In the genomic region with DNA sequence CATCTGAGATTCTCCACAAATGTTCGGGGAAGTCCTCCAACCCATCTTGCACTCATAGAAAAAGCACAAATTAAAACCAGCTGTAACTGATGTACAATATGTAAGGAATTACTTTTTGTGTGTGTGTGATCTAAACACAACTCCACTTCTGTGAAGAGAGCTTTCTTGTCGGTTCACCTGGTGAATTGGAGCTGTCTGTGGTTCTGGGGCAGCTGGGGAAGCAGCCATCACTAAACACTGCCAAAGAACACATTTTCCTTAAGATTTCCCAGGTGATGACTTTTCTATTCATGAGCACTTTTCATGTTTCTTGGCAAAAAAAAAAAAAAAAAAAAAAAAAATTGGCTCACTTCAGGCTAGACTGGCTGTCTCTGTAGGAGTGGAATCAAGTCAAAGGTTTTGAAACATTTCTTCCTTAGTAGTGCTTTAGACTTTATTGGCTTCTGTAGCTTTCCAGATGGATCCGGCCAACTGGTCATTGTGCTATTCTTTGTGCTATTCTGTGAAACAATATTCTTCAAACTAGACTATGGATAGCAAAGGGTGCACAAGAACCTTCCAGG, we compare ENCODE assay signal across 24 mouse cellular contexts. TPM values are rescaled to one million over a fixed set of nuclear protein-coding genes. Genes with fewer than 3 reads are reported as not detected.
DNase-seq lines count a peak whose midpoint lies in the region; ATAC-seq and TF ChIP-seq lines count a peak whose summit lies in the region.
"Had no signal": no experiment of that assay in that cellular context is flagged by ENCODE, and none has a peak within 500 bp of the region (broad histone marks: within the 10 kb centered on the region; RNA-seq: fewer than 3 reads in every experiment).

No protein-coding gene starts in this region.

- no peaks in the 10 kb centered on the region for H3K4me1 ChIP-seq in kidney, adult 2 months (ENCODE audit: control insufficient read depth, insufficient read depth, low read length)
- H3K4me1 ChIP-seq in kidney, embryonic 16.5 days (ENCODE audit: insufficient read depth, low read length), result 0 out of 2 replicates have a peak, but pooled peaks cover 4% of the 10 kb centered on the region
- H3K4me1 ChIP-seq in embryonic facial prominence, embryonic 14.5 days (ENCODE audit: control insufficient read depth, insufficient read depth, low read length), result peaks cover 7% of the 10 kb centered on the region; the same call in 1 of the 2 replicates
- peaks cover 8% of the 10 kb centered on the region; the same call in 1 of the 2 replicates for H3K4me1 ChIP-seq in limb, embryonic 15.5 days
- H3K4me1 ChIP-seq in forebrain, embryonic 14.5 days (ENCODE audit: control insufficient read depth, insufficient read depth, low read length), result no peaks in the 10 kb centered on the region
- H3K4me1 ChIP-seq: forebrain, embryonic 12.5 days; forebrain, embryonic 15.5 days had no signal

- H3K9me3 ChIP-seq in kidney, embryonic 16.5 days (ENCODE audit: low read length), result peaks cover 3% of the 10 kb centered on the region; the same call in 1 of the 2 replicates
- H3K9me3 ChIP-seq in embryonic facial prominence, embryonic 14.5 days (ENCODE audit: control insufficient read depth, low read length), result no peaks in the 10 kb centered on the region
- no peaks in the 10 kb centered on the region for H3K9me3 ChIP-seq in limb, embryonic 15.5 days
- H3K9me3 ChIP-seq in forebrain, embryonic 14.5 days (replicated peaks; ENCODE audit: control insufficient read depth, low read length), result no peaks in the 10 kb centered on the region
- H3K9me3 ChIP-seq: embryonic facial prominence, embryonic 12.5 days; embryonic facial prominence, embryonic 15.5 days; forebrain, embryonic 10.5 days; forebrain, embryonic 12.5 days; forebrain, embryonic 15.5 days had no signal

- no peak overlapping the region for H3K27ac ChIP-seq in kidney, adult 2 months (ENCODE audit: insufficient read depth, low read depth, low read length)
- H3K27ac ChIP-seq in kidney, embryonic 16.5 days (ENCODE audit: low read length), result no peak overlapping the region
- no peak overlapping the region for H3K27ac ChIP-seq in embryonic facial prominence, embryonic 14.5 days (replicated peaks; ENCODE audit: low read depth, low read length)
- no peak overlapping the region for H3K27ac ChIP-seq in limb, embryonic 15.5 days
- H3K27ac ChIP-seq in forebrain, embryonic 14.5 days (ENCODE audit: low read depth, low read length), result no peak overlapping the region
- H3K27ac ChIP-seq: embryonic facial prominence, embryonic 12.5 days; embryonic facial prominence, embryonic 15.5 days; forebrain, embryonic 10.5 days; forebrain, embryonic 12.5 days; forebrain, embryonic 15.5 days had no signal

- no peak overlapping the region for H3K9ac ChIP-seq in kidney, embryonic 16.5 days (replicated peaks; ENCODE audit: low read length)
- no peak overlapping the region for H3K9ac ChIP-seq in embryonic facial prominence, embryonic 14.5 days (ENCODE audit: low read depth, low read length)
- H3K9ac ChIP-seq in limb, embryonic 15.5 days, result no peak overlapping the region
- no peak overlapping the region for H3K9ac ChIP-seq in forebrain, embryonic 14.5 days (ENCODE audit: low read length)
- H3K9ac ChIP-seq: embryonic facial prominence, embryonic 12.5 days; embryonic facial prominence, embryonic 15.5 days; forebrain, embryonic 12.5 days; forebrain, embryonic 15.5 days; forebrain, postnatal 0 days had no signal

- H3K36me3 ChIP-seq in kidney, adult 2 months (ENCODE audit: control insufficient read depth, insufficient read depth, low read length), result no peaks in the 10 kb centered on the region
- no peaks in the 10 kb centered on the region for H3K36me3 ChIP-seq in kidney, embryonic 16.5 days (ENCODE audit: insufficient read depth, low read length)
- no peaks in the 10 kb centered on the region for H3K36me3 ChIP-seq in embryonic facial prominence, embryonic 14.5 days (ENCODE audit: control insufficient read depth, insufficient read depth, low read length)
- H3K36me3 ChIP-seq in limb, embryonic 15.5 days, result no peaks in the 10 kb centered on the region
- no peaks in the 10 kb centered on the region for H3K36me3 ChIP-seq in forebrain, embryonic 14.5 days (ENCODE audit: control insufficient read depth, insufficient read depth, low read length)
- H3K36me3 ChIP-seq: embryonic facial prominence, embryonic 12.5 days; embryonic facial prominence, embryonic 15.5 days; forebrain, embryonic 10.5 days; forebrain, embryonic 12.5 days; forebrain, embryonic 15.5 days had no signal

- no peak for ATAC-seq in kidney, embryonic 16.5 days (ENCODE audit: low FRiP score, low TSS enrichment)
- ATAC-seq in embryonic facial prominence, embryonic 14.5 days (ENCODE audit: low read depth), result peak; percentile 71; the same call in 1 of the 2 replicates
- peak; percentile 52; the same call in 1 of the 2 replicates for ATAC-seq in limb, embryonic 15.5 days (ENCODE audit: insufficient number of reproducible peaks, low FRiP score, low TSS enrichment, low read depth)
- no peak for ATAC-seq in forebrain, embryonic 14.5 days
- ATAC-seq: forebrain, embryonic 15.5 days; forebrain, postnatal 0 days had no signal

- WGBS in kidney, adult 2 months, result 83% methylated on average over 3 of the region's 3 CpGs
- 83% methylated on average over 3 of the region's 3 CpGs for WGBS in kidney, embryonic 16.5 days
- WGBS in embryonic facial prominence, embryonic 14.5 days, result 49% methylated on average over 3 of the region's 3 CpGs
- 50% methylated on average over 3 of the region's 3 CpGs for WGBS in limb, embryonic 15.5 days
- WGBS in forebrain, embryonic 14.5 days, result 86% methylated on average over 3 of the region's 3 CpGs

- H3K4me2 ChIP-seq in kidney, embryonic 16.5 days (replicated peaks; ENCODE audit: low read depth, low read length), result no peak overlapping the region
- no peak overlapping the region for H3K4me2 ChIP-seq in embryonic facial prominence, embryonic 14.5 days (ENCODE audit: low read depth, low read length)
- no peak overlapping the region for H3K4me2 ChIP-seq in limb, embryonic 15.5 days
- no peak overlapping the region for H3K4me2 ChIP-seq in forebrain, embryonic 14.5 days (ENCODE audit: low read length)
- H3K4me2 ChIP-seq: embryonic facial prominence, embryonic 12.5 days; embryonic facial prominence, embryonic 15.5 days; forebrain, embryonic 12.5 days; forebrain, embryonic 15.5 days had no signal

- TF ChIP-seq CTCF in kidney, adult 2 months (conservative IDR thresholded peaks at IDR 0.05; ENCODE audit: insufficient read depth, insufficient read length, low read depth, low read length), result no peak

- TF ChIP-seq POLR2A in kidney, adult 2 months (IDR thresholded peaks at IDR 0.05; ENCODE audit: low read depth, low read length), result no peak

- no peaks in the 10 kb centered on the region for H3K27me3 ChIP-seq in kidney, adult 2 months (replicated peaks; ENCODE audit: control insufficient read depth, insufficient read depth, low read length)
- no peaks in the 10 kb centered on the region for H3K27me3 ChIP-seq in kidney, embryonic 16.5 days (ENCODE audit: insufficient read depth, low read length)
- H3K27me3 ChIP-seq in embryonic facial prominence, embryonic 14.5 days (replicated peaks; ENCODE audit: control insufficient read depth, insufficient read depth, low read length), result no peaks in the 10 kb centered on the region
- no peaks in the 10 kb centered on the region for H3K27me3 ChIP-seq in limb, embryonic 15.5 days
- H3K27me3 ChIP-seq in forebrain, embryonic 14.5 days (replicated peaks; ENCODE audit: control insufficient read depth, insufficient read depth, low read length), result no peaks in the 10 kb centered on the region
- H3K27me3 ChIP-seq: embryonic facial prominence, embryonic 12.5 days; embryonic facial prominence, embryonic 15.5 days; forebrain, embryonic 12.5 days; forebrain, embryonic 15.5 days had no signal

- no peak overlapping the region for H3K4me3 ChIP-seq in kidney, adult 2 months (ENCODE audit: insufficient read depth, low read depth, low read length)
- no peak overlapping the region for H3K4me3 ChIP-seq in kidney, embryonic 16.5 days (ENCODE audit: low read length)
- no peak overlapping the region for H3K4me3 ChIP-seq in embryonic facial prominence, embryonic 14.5 days (ENCODE audit: low read depth, low read length)
- H3K4me3 ChIP-seq in limb, embryonic 15.5 days, result no peak overlapping the region
- H3K4me3 ChIP-seq in forebrain, embryonic 14.5 days (ENCODE audit: low read depth, low read length), result no peak overlapping the region
- H3K4me3 ChIP-seq: embryonic facial prominence, embryonic 12.5 days; embryonic facial prominence, embryonic 15.5 days; erythroblast, embryonic 14.5 days; forebrain, embryonic 10.5 days; forebrain, embryonic 12.5 days; forebrain, embryonic 15.5 days had no signal

- peak; percentile 27 for DNase-seq in kidney, adult 2 months
- DNase-seq in adipocyte (ENCODE audit: low spot score), result peak; percentile 34
- DNase-seq in embryonic facial prominence, embryonic 14.5 days (ENCODE audit: low spot score), result peak; percentile 77
- no peak for DNase-seq in forebrain, embryonic 14.5 days (ENCODE audit: low spot score)
- no peak for DNase-seq in natural killer cell, adult 2 months (ENCODE audit: low spot score in 2 of 2)
- DNase-seq: adrenal gland, adult 8-10 months; adrenal gland, postnatal 14 days; adrenal gland, postnatal 36 days; cerebellum, adult 11-12 months; cerebellum, adult 2 months; cerebellum, adult 9-10 months; cerebellum, postnatal 10 days; cerebellum, postnatal 25 days; forebrain, postnatal 0 days had no signal

RNA-seq across cellular contexts. Expression of gene C9, which starts 18.3 kb away (rescaled TPM):
- polyA plus RNA-seq in kidney, adult 2 months (2012; rRNA removed), result not detected in 2 replicates
- not detected in 2 replicates for polyA plus RNA-seq in kidney, embryonic 16.5 days (2015; fragmentation: Nextera tagmentation; extraction: Ambion mirVana)
- polyA plus RNA-seq in embryonic facial prominence, embryonic 14.5 days (2014; fragmentation: Nextera tagmentation; extraction: Ambion mirVana), result not detected in 2 replicates
- polyA plus RNA-seq in limb, embryonic 15.5 days (2015; fragmentation: Nextera tagmentation; extraction: Ambion mirVana), result not detected in 2 replicates
- not detected in 2 replicates for polyA plus RNA-seq in forebrain, embryonic 14.5 days (2014; fragmentation: Nextera tagmentation; extraction: Ambion mirVana)
- polyA plus RNA-seq: C2C12; cerebellum, adult 2 months; cortical plate, adult 2 months; embryonic facial prominence, embryonic 15.5 days; erythroblast, embryonic 14.5 days; forebrain, embryonic 10.5 days; forebrain, embryonic 12.5 days; forebrain, embryonic 15.5 days; forebrain, postnatal 0 days had no signal

RNA-seq across cellular contexts. Expression of gene Fyb, which starts 59.2 kb away (rescaled TPM):
- polyA plus RNA-seq in kidney, adult 2 months (2012; rRNA removed), result 3.0 and 84.9 TPM in 2 replicates
- 3.1 and 4.1 TPM in 2 replicates for polyA plus RNA-seq in kidney, embryonic 16.5 days (2015; fragmentation: Nextera tagmentation; extraction: Ambion mirVana)
- 7.5 and 11.0 TPM in 2 replicates for polyA plus RNA-seq in embryonic facial prominence, embryonic 14.5 days (2014; fragmentation: Nextera tagmentation; extraction: Ambion mirVana)
- 10.3 and 13.0 TPM in 2 replicates for polyA plus RNA-seq in limb, embryonic 15.5 days (2015; fragmentation: Nextera tagmentation; extraction: Ambion mirVana)
- 1.7 and 2.2 TPM in 2 replicates for polyA plus RNA-seq in forebrain, embryonic 14.5 days (2014; fragmentation: Nextera tagmentation; extraction: Ambion mirVana)

Comparison
In these comparisons a context has a peak if more than half of its experiments do, and no peak if none do; other contexts are left out.
1. DNase-seq: peak in kidney, adult 2 months (single experiment), adipocyte (single experiment) and embryonic facial prominence, embryonic 14.5 days (single experiment); none in forebrain, embryonic 14.5 days (single experiment) and natural killer cell, adult 2 months (0 of 2).
2. ATAC-seq: peak in embryonic facial prominence, embryonic 14.5 days (single experiment) and limb, embryonic 15.5 days (single experiment); none in kidney, embryonic 16.5 days (single experiment) and forebrain, embryonic 14.5 days (single experiment).